Mouse (Mus musculus): ENCODE measurements around the gene Rabgef1. TPM values are rescaled to one million over a fixed set of nuclear protein-coding genes. Genes with fewer than 3 reads are reported as not detected.
A peak's percentile ranks its signal among the peaks of the same experiment; 100 is the strongest.

The Rabgef1 gene
- polyA plus RNA-seq, 1 experiment: 25.4 TPM

DNA sequence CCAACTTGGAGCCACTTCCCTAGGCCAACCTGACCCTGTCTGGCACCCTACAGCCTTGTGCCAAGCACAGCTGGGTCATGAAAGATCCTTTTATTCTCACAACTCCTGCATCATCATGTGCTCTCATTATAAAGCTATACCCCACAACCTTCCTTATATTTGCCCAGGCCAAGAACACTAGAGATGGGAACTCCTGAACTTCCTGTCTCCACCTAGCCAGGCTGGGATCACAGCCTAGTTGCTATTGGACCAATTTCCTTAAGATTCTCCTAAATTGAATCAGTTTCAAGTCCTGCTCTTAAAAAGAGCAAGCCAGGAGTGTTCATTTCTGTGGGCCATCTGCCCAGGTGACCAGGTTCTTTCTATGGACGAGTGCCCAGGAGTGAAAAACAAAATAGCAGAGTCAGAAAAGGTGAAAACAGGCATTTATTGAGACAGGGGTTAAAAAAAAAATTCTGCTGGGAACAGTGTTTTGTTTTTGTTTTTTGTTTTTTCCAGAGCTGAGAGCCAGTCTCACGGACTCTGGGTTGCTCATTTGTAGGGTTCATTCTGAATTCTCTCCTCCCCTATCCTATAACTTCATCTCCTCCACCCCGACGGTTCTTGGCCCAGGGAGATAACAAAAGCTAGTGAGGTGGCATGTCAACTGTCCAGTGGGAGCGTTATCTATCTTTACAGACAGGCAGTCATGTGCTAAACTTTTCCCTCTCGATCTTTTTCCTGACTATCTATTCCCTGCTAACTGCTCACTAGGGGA lies 754 bp upstream of the Rabgef1 start:
- Histone ChIP-seq H3K4me1 (ENCODE audit: control insufficient read depth, insufficient read depth, low read length) (peaks cover 23% of the 10 kb centered on the region), H3K27ac (ENCODE audit: insufficient read depth, low read depth, low read length) (peak overlapping the region; percentile 69)
- TF ChIP-seq POLR2A (IDR thresholded peaks at IDR 0.05; ENCODE audit: borderline replicate concordance, low read depth, low read length) (no peak), CTCF (IDR thresholded peaks at IDR 0.05; ENCODE audit: low read depth, low read length) (no peak)

DNA sequence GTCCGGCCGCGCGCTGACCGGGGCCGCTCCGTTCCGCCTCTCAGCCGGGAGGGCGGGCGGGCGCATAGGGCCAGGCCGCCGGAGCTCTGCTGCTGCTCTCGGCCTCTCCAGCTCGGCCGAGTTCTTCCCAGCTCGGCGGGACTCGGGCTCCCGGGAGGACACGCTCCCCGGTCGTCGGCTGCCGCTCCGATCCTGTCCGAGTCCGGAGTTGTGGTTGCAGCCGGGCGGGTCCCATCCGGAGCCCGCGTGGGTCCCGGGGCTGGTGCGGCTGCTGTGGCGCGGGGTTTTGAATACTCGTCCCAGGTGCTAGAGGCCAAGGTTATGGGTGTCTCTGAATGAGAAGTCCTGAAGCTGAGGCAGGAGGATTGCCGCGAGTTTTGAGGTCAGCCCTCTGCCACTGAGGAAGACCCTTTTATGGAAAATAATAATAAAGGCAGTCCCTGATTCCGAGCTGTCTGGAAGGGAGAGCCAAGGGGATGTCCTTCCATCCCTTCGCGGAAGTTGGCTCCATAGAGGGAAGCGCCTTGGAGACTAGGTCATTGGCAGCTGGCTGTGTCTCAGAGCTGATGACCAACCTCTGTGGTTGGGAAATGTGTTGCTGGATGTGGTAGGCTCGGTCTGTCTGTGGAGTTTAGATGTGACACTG lies 481 bp downstream of the Rabgef1 start:
- Histone ChIP-seq H3K4me1 (ENCODE audit: control insufficient read depth, insufficient read depth, low read length) (peaks cover 23% of the 10 kb centered on the region), H3K4me3 (ENCODE audit: insufficient read depth, low read length) (peak overlapping the region; percentile 64), H3K27ac (ENCODE audit: insufficient read depth, low read depth, low read length) (peak overlapping the region; percentile 70)
- TF ChIP-seq CTCF (IDR thresholded peaks at IDR 0.05; ENCODE audit: low read depth, low read length): no peak
- TF ChIP-seq POLR2A (IDR thresholded peaks at IDR 0.05; ENCODE audit: borderline replicate concordance, low read depth, low read length): no peak

More for the DNA sequence above, 754 bp upstream of the Rabgef1 start:
- H3K4me3 ChIP-seq (ENCODE audit: insufficient read depth, low read length): peak overlapping the region; percentile 56

DNA sequence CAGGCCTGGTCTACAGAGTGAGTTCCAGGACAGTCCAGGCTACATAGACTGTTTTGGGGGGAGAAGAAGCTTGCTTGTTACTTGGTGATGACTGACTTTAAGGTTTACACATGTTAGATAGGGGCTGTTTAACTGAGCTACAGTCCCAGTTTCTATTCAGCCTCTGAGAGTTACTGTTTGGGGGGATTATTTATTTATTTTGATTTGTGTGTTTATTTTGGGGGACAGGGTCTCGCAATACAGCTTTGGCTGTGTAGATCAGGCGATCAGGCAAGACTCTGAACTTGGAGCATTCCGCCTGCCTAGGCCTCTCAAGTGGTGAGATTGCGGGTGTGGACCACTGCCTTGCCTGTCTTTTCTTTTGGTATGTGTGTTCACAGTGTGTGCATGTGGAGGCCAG lies 1.4 kb downstream of the Rabgef1 start:
- Histone ChIP-seq H3K4me1 (ENCODE audit: control insufficient read depth, insufficient read depth, low read length) (peaks cover 26% of the 10 kb centered on the region), H3K4me3 (ENCODE audit: insufficient read depth, low read length) (peak overlapping the region; percentile 64), H3K27ac (ENCODE audit: insufficient read depth, low read depth, low read length) (no peak overlapping the region)
- TF ChIP-seq CTCF (IDR thresholded peaks at IDR 0.05; ENCODE audit: low read depth, low read length): no peak

DNA sequence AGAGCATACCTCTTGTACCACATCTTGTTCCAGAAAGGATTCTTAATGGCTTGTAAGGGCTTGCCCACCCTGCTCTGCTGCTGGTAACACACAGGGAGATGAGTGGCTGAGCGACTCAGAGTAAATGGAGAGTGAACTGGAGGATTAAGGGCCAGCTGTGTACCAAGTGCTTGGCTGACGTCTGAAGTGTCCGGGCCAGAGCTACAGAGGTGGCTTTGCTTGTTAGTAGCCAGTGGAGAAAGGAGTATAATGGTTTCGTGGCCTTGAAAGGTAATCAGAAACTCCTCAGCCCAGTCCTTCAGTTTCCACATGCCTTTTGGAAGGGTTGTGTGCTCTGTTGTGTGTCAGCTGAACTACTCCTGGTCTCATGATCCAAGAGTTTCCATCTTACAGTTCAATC lies 6.3 kb downstream of the Rabgef1 start:
- H3K4me1 ChIP-seq (ENCODE audit: control insufficient read depth, insufficient read depth, low read length): peaks cover 32% of the 10 kb centered on the region
- no peak overlapping the region for H3K27ac ChIP-seq (ENCODE audit: insufficient read depth, low read depth, low read length)
- H3K4me3 ChIP-seq (ENCODE audit: insufficient read depth, low read length): no peak overlapping the region
- TF ChIP-seq CTCF (IDR thresholded peaks at IDR 0.05; ENCODE audit: low read depth, low read length): no peak
- no peak for TF ChIP-seq POLR2A (IDR thresholded peaks at IDR 0.05; ENCODE audit: borderline replicate concordance, low read depth, low read length)

DNA sequence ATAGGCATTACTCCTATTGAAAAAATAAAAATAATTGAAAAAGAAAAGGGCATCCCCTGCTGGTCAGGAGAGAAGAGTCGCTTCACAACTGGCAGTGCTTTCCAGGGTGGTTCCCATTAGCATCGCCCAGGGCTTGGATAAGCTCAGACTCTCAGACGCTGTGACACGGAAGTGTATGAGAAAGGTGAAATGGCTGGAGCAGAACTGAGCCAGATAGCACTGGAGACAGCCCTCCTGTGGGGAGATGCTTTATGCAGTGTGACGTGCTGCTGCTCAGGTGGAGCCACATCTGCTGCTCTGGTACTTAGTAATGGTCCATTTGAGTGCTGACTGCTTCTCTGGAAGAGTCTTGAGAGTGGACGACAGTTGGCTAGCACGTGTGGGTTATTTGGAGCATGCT lies 8.8 kb downstream of the Rabgef1 start:
- no peak overlapping the region for H3K4me3 ChIP-seq (ENCODE audit: insufficient read depth, low read length)
- H3K4me1 ChIP-seq (ENCODE audit: control insufficient read depth, insufficient read depth, low read length): peaks cover 18% of the 10 kb centered on the region
- H3K27ac ChIP-seq (ENCODE audit: insufficient read depth, low read depth, low read length): no peak overlapping the region
- no peak for TF ChIP-seq POLR2A (IDR thresholded peaks at IDR 0.05; ENCODE audit: borderline replicate concordance, low read depth, low read length)
- no peak for TF ChIP-seq CTCF (IDR thresholded peaks at IDR 0.05; ENCODE audit: low read depth, low read length)

DNA sequence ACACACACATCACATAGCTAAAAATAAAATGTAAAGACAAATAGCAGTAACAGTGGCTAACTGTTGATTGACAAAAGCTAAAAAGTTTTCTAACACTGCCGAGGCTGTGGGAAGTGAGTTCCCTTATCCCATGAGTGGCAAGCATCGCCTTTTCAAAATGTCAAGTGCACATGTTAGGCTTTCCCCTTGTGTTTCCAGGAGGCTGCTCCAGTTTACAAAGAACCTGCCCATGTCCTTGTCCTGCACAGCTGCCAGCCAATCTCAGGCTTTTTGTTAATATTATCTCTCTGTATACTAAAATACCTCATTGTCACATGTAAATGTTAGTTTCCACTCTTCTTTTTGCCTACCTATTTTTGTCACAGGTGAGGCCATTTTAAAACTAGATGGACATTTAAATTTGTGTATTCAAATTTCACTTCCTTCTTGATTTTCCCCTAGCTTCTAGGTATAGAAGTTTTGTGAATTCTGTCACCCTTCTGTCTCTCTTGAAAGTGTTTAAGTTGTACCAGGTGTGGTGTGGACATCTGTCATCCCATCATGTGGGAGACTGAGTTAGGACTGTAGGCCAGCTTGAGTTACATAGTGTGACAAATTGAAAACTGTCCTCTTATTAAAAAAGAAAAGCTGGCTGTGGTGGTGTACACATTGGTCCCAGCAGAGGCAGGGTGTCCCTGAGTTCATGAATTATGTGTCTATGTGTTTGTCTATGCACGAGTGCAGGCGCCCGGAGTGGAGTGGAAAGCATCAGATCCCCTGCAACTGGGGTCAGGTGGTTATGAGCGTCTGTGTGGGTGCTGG lies 10.3 kb downstream of the Rabgef1 start:
- no peak overlapping the region for H3K4me3 ChIP-seq (ENCODE audit: insufficient read depth, low read length)
- no peak overlapping the region for H3K27ac ChIP-seq (ENCODE audit: insufficient read depth, low read depth, low read length)
- TF ChIP-seq CTCF (IDR thresholded peaks at IDR 0.05; ENCODE audit: low read depth, low read length) (no peak), POLR2A (IDR thresholded peaks at IDR 0.05; ENCODE audit: borderline replicate concordance, low read depth, low read length) (no peak)
- peaks cover 18% of the 10 kb centered on the region for H3K4me1 ChIP-seq (ENCODE audit: control insufficient read depth, insufficient read depth, low read length)

DNA sequence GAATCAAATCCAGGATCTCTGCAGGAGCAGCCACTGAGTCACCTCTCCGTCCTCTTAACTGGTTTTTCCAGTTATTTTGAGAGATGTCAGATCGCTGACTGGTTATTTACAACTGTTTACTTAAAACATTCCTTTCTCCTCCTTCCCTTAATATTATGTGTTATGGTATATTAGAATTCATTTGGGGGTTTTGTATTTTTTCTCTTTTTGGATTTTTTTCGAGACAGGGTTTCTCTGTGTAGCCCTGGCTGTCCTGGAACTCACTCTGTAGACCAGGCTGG lies 10.9 kb downstream of the Rabgef1 start:
- no peak for TF ChIP-seq CTCF (IDR thresholded peaks at IDR 0.05; ENCODE audit: low read depth, low read length)
- no peak for TF ChIP-seq POLR2A (IDR thresholded peaks at IDR 0.05; ENCODE audit: borderline replicate concordance, low read depth, low read length)
- H3K4me3 ChIP-seq (ENCODE audit: insufficient read depth, low read length): no peak overlapping the region
- no peak overlapping the region for H3K27ac ChIP-seq (ENCODE audit: insufficient read depth, low read depth, low read length)
- H3K4me1 ChIP-seq (ENCODE audit: control insufficient read depth, insufficient read depth, low read length): peaks cover 19% of the 10 kb centered on the region

DNA sequence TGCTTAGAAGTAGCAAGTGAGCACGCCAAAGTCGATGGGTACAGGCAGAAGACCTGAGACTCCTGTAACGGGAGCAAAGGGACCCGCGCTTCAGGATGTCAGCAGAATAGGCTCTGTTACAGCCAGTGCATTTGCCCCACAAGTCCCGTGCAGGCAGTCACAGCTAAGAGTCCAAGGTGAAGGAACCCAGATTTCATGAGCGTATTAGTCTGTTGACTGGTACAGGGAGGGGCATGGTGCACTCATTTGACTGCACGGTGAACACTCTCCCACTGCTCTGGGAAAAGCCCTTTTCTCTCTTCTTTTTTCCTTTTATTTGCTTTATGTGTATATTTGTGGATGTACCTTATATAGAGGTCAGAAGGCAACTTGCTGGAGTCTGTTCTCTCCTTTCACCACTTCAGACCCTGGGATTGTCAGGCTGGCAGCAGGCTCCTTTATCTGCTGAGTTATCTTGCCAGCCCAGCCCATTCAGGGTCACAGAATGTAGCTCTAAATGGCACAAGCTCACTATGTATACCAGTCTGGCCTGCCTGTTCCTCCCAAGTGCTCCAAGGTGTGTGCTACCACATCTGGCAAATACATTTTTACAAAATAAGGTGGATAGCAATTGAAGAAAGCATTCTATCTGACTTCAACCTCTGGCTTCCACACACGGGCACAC lies 12.7 kb downstream of the Rabgef1 start:
- H3K4me3 ChIP-seq (ENCODE audit: insufficient read depth, low read length): no peak overlapping the region
- TF ChIP-seq POLR2A (IDR thresholded peaks at IDR 0.05; ENCODE audit: borderline replicate concordance, low read depth, low read length): no peak
- TF ChIP-seq CTCF (IDR thresholded peaks at IDR 0.05; ENCODE audit: low read depth, low read length): no peak
- peaks cover 18% of the 10 kb centered on the region for H3K4me1 ChIP-seq (ENCODE audit: control insufficient read depth, insufficient read depth, low read length)
- H3K27ac ChIP-seq (ENCODE audit: insufficient read depth, low read depth, low read length): no peak overlapping the region

DNA sequence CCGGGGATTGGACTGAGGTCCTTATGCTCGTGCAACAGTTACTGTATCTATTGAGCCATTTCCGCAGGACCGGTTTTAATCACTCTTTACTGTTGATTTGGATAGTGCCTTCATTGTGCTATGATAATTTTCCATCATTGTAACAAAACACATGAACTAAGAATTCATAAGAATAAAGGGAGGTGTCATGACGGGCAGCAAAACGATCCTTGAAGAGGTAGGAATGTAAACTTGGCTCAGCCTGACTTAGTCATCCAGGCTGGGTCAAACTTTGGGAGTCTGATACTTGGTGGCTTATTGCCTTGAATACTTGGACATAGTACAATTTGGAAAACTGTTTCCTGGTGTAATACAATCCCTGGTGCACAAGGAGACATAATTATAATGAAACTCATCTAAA lies 13.7 kb downstream of the Rabgef1 start:
- Histone ChIP-seq H3K4me3 (ENCODE audit: insufficient read depth, low read length) (no peak overlapping the region), H3K4me1 (ENCODE audit: control insufficient read depth, insufficient read depth, low read length) (peaks cover 18% of the 10 kb centered on the region), H3K27ac (ENCODE audit: insufficient read depth, low read depth, low read length) (no peak overlapping the region)
- TF ChIP-seq CTCF (IDR thresholded peaks at IDR 0.05; ENCODE audit: low read depth, low read length) (no peak), POLR2A (IDR thresholded peaks at IDR 0.05; ENCODE audit: borderline replicate concordance, low read depth, low read length) (no peak)

Data from bone marrow macrophage, adult 2 months (primary cell).